Mouse (Mus musculus): ENCODE results near the gene Ccdc40.
"Not testable (repeated sequence)": the region's sequence is repeated elsewhere in the genome, so short reads cannot be mapped to it uniquely, and the experiment has no call there.

The Ccdc40 gene

DNA sequence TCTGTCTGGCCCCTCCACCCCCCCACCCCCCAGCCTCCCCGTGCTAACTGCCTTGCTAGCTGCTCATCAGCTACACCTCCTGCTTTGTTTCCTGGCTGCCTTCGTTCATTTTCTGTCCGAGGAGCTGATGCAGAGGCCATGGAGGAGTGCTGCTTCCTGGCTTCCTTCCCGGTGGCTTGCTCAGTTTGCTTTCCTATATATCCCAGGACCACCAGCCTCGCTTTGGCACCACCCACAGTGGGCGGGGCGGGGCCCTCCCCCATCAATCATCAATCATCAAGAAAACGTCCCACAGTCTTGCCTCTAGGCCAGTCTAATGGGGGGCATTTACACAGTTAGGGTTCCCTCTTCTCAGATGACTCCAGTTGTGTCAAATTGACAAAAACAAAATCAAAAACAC, 8.0 kb downstream of the Ccdc40 start:
- in situ Hi-C loops (cut with MboI, MseI) = no loop called here

DNA sequence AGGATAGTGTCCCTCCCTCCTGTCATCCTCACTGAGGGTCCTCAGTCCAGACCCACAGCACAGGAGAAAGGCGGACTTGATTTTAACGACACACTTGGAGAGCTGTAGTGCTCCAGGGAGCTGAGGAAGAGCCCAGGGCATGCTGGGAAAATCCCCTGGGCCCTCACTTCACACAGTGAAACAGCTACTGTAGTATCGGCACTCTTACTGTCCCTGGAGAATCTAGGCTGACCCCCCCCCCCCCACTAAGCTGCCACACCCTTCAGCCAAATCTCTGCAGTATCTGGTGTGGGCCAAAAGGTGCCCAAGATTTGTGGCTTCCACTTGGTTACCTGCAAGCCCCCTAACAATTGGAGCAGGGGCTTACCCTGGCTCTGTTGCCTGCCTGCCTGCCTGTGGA, 8.6 kb downstream of the Ccdc40 start:
- in situ Hi-C loops (cut with MboI, MseI) = no loop called here

- in situ Hi-C loops (cut with MboI, MseI) = no loop called here
Measured at GRCm38 (mm10) chr11:119237568-119238304, 9.4 kb downstream of the Ccdc40 start.

DNA sequence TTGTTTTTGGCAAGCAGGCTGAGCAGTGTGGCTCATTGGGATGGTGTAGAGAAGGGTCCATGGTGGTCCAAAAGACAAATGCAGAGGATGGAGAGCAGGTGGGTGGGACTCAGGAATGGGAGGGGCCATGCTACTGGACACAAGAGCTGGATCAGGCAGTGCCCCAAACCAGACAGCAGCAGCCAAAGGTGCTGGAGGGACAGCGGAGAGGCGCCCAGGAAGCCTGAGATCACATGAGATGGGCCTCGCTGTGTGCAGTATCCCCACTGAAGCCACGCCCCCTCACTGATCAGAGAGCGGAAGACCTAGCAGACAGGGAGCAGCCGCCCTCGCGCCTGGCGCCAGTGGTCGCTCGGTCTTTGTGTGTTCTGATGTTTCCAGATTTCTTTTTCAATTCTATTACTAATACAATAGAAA, 9.9 kb downstream of the Ccdc40 start:
- in situ Hi-C loops (cut with MboI, MseI) = no loop called here

DNA sequence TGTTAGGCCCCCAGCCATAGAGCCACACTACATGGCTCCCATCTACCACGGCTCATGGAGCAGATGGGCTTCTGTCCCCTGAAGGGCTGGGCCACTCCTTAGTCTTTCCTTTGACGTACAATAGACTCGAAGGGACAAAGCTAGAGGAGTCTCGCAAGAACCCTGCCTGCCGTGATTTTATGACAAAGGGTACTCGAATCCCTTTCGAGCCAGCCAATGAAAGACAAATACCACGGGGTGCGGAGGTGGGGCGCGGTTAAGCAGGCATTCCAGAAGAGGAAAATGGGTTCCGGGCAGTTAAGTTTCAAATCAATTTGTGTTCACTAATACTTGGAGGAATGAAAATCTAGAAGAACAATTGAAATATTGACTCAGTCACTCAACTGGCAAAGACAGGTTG, 11.1 kb downstream of the Ccdc40 start:
- in situ Hi-C loops (cut with MboI, MseI) = no loop called here

DNA sequence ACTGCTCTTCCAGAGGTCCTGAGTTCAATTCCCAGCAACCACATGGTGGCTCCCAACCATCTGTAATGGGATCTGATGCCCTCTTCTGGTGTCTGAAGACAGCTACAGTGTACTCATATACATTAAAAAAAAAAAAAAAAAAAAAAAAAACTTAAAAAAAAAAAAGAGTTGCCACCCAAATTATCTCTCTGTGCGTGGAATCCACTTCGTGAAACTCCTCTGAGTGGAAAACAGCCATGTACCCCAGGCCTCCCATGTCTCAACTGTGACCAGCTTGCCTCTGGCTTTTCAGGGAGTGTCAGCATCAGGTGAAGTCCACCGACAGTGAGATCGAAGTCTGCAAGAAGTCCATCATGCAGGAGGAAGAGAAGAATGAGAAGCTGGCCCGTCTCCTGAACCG, 17.2 kb downstream of the Ccdc40 start:
- in situ Hi-C loops (cut with MboI, MseI) = not testable (repeated sequence)

- in situ Hi-C loops (cut with MboI, MseI) = no loop called here
Measured at GRCm38 (mm10) chr11:119249011-119249410, 20.6 kb downstream of the Ccdc40 start.

DNA sequence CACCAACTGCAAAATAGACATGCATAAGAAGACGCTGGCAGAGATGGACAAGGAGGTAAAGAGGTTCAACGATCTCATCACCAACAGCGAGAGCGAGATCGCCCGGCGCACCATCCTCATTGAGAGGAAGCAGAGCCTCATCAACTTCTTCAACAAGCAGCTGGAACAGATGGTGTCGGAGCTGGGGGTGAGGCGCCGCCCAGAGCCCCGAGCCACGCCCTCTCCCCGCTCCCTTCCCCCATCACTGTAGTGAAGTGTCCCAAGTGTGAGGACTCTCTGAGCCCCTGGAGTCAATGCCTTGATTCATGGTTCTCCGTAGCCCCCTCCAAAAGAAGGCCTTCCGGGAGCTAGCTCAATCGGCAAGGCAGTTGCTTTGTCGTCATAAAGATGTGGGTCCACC, 22.6 kb downstream of the Ccdc40 start:
- in situ Hi-C loops (cut with MboI, MseI) = no loop called here

GRCm38 (mm10) chr11:119252854-119253541, 24.6 kb downstream of the Ccdc40 start:
- in situ Hi-C loops (cut with MboI, MseI) = no loop called here

- in situ Hi-C loops (cut with MboI, MseI) = not testable (repeated sequence)
Measured at GRCm38 (mm10) chr11:119256557-119256956, 28.2 kb downstream of the Ccdc40 start.

- in situ Hi-C loops (cut with MboI, MseI) = no loop called here
Measured at GRCm38 (mm10) chr11:119258216-119258571, 29.8 kb downstream of the Ccdc40 start.

DNA sequence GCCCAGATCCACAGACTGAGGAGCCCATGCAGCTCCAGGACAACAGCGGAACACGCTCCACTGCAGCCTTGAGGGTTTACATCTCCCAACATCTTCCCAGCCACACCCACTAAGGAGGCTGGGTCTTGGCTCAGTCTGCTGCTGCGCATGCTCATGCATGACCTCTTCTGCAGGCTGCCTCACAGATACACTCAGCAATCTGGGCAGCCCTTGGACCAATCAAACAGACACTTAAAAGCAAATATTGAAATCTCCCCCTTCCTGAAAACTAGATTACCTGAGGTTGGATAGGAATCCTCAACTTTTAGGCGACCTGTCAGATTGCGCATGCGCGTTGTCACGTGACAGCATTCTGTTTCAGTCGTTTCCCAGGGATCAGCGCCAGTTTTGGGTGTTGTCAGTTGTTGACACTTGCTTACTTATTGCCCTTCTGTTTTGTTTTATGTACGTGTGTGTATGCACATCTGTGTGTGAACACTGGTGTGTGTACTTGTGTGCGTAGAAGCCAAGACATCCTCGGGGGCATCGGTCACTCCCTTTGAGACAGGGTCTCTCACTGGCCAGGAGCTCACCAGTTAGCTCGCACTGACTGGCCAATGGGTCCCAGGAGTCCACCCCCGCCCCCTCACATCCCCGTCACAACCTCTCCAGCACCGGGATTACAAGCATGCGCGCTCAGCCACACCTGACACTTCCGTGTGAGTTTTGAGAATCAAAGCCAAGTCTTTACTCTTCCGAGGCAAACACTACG, 30.4 kb downstream of the Ccdc40 start:
- in situ Hi-C loops (cut with MboI, MseI) = no loop called here

DNA sequence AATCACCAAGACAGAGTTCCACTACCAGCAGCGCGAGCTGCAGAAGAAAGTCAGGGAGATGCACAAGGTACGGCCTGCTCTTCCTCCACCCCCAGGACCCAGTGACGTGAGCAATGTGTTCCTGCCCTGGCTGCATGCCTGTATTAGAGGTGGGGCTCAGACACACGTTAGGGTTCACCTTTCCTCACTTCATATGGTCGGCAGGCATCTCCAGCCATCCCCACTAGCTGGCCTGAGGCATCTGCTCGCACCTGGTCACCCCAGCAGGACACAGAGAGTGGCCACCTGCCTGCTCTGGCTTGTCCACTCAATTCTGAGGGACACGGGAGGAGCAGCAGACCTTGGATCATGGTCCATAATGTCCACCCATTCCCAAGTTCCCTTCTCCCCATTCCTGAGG, 31.6 kb downstream of the Ccdc40 start:
- in situ Hi-C loops (cut with MboI, MseI) = no loop called here

GRCm38 (mm10) chr11:119264413-119264812, 36.0 kb downstream of the Ccdc40 start:
- in situ Hi-C loops (cut with MboI, MseI) = no loop called here

DNA sequence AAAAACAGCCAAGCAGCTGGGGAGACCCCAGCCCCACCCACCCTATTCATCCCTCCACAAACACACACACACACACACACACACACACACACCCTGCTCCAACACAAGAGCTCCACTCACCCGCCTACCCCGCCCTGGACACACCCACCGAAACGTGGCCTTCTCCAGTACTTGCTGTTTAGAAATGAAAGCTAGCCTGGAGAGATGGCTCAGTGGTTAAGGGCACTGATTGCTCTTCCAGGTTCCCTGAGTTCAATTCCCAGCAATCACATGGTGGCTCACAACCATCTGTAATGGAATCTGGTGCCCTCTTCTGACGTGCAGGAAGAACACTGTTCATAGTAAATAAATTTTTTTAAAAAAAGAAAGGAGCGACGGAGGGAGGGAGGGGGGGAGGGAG, 37.4 kb downstream of the Ccdc40 start:
- in situ Hi-C loops (cut with MboI, MseI) = no loop called here

GRCm38 (mm10) chr11:119267241-119267674, 38.9 kb downstream of the Ccdc40 start:
- in situ Hi-C loops (cut with MboI, MseI) = no loop called here

GRCm38 (mm10) chr11:119267768-119268556, 39.6 kb downstream of the Ccdc40 start, which contains the start of gene Gaa:
Gaa (plus strand) TSS chr11:119267887.
- in situ Hi-C loops (cut with MboI, MseI) = no loop called here

DNA sequence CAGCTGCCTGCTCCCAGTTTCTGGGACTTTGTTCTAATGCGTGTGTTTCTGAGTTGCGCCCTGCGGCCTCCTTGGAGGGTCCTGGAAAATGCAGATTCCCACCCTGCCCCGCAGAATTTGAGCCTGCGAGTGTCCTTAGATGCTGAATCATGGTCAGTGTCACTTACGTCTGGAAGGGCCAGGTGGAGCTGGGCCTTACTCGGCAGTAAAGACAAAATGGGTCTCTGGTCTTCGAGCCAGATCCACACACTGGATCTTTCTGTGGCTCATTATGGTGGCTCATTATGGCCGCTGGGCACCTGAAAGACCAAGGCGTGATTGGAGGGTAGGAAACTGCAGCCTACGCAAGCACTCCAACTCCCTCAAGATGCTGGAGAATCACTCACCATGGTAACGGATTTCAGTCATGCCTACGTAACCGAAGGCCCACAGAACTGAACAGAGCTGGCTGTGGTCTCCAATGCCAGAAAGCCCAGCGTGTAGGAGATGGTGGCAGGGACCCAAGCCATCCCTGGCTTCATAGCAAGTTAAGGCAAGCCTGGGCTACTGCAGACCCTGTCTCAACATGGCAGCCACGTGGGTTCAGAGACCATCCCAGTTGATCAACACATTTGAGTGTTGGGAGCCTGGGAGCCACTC, 40.3 kb downstream of the Ccdc40 start:
- in situ Hi-C loops (cut with MboI, MseI) = no loop called here

GRCm38 (mm10) chr11:119272492-119272891, 44.1 kb downstream of the Ccdc40 start:
- in situ Hi-C loops (cut with MboI, MseI) = not testable (repeated sequence)

GRCm38 (mm10) chr11:119273186-119273930, 45.0 kb downstream of the Ccdc40 start:
- in situ Hi-C loops (cut with MboI, MseI) = no loop called here

All from regulatory T cell (primary cell).